Mouse (Mus musculus) layer of hippocampus, adult 8-10 months (tissue): ENCODE data around the gene Khdc3. TPM values are rescaled to one million over a fixed set of nuclear protein-coding genes. Genes with fewer than 3 reads are reported as not detected.
"Not testable (repeated sequence)": the region's sequence is repeated elsewhere in the genome, so short reads cannot be mapped to it uniquely, and the experiment has no call there.

ENCODE experiments used
- DNase-seq, 2 experiments: peaks; one replicate each; pipeline ENCODE4 v3.0.0; 2022; ENCODE audit warnings: low spot score in 2 of 2
- total RNA-seq, 4 experiments: library from RNA; stranded (reverse); gene quantifications; 2 replicates each; pipeline ENCODE4 v1.2.4; 2022

Khdc3 gene
- 1 to 10 TPM; 3.0 to 5.4 (median 4.5) TPM for total RNA-seq

DNA sequence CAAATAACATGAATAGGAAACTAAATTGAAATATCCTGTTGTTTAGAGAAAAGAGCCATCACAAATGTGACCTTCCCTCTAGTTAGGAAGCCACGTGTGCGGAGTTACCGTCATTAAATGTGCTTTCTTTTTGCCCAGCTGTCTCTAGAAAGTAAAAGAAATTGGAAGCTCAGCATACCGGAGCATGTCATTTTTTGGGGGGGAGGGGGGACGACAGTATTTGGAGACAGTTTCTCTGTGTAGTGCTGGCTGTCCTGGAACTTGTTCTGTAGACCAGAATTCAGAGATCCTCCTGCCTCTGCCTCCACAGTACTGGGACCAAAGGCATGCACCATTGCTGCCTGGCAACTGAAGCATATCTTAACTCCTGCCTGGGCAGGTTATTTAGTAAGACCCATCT lies at the start of gene Khdc3:
TSS of gene Khdc3 (plus strand) at position 301 of the 400 bp plus-strand sequence.
- no peak for DNase-seq

DNA sequence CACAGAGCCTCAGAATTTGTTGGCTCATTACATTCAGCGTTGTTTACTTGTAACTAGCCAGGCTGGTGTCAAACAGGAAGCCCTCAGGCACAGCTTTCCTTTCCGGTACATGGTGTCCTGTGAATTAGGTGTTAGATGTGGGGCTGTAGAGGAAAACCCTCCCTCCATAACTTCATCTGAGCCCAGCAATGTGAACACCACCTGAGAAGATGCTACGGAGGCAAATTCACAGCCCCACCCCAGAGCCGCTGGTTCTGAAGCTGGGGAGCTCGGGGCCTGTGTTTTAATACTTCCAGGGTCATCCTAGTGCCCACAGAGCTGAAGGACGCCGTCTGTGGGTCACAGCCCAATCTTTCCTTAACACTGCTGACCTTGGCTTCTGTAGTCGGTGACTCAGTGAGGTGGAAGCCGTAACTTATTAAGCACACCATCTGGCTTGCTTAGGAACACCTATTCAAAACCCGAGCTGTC lies 46.2 kb upstream of the Khdc3 start:
- DNase-seq, result no peak

DNA sequence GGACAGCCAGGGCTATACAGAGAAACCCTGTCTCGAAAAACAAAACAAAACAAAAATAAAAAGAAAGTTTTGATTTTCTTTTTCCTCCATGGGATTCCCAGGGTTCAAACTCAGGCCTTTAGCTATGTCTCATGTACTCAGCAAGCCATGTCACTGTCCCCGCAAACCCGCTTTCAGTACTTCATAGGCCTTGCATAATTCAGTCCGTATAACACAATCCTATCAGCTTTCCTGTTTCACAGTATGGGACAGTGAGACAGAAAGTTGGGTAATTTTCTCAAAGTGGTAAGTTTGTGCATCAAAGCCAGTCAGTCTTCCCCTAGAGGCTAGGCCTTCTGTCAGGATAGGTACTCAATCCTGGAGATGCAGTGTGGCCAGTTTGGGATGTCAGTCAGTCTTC lies 42.4 kb upstream of the Khdc3 start:
- no peak for DNase-seq

DNA sequence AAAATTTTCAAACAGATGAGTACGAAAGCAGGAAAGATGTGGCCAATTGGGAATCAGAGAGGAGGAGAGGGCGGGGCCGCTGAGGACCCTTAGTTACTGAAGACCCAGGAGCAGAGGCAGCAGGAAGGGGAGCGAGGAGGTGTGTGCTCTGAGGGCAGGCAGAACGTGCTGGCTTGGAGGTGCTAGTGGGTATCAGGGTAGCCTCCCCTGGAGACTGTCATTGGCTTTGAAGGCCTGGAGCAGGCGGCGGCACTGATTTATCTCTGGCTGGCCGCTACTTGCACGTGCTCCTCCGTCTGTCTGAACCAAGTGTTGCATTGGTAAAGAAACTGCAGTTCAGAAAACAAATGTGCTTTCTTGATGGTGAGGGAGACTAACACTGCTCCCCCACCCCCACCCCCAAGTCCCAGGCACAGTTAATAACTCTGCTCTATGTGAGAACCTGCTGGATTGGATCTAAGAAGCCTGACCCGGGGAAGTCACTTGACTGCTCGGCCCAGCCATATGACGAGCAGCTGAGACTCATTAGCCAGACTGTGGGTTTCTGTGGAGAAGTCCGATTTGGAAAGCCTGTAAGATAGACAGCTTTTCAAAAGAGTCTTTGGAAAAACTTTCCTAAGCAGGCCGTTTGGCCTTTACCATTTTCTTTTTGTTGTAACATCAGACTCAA lies 37.9 kb upstream of the Khdc3 start:
- no peak for DNase-seq

DNA sequence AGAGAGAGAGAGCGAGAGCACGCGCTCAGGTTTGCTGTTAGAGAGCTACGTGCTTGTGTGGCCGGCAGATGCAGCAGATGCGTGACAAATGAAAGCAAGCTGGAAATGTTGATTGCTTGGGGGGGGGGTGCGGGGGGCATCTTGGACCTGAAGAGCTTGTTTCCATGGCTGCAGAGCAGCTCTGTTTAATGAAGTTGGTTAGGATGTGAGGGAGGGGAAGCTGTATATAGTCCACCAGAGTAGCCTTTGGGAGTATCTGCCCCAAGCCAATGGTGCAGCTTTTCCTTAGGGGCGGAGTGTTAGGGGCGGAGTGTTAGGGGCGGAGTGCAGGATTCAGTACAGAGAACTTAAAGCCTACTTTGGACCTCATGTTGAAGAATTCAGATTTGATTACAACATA lies 34.5 kb upstream of the Khdc3 start:
- no peak for DNase-seq

DNA sequence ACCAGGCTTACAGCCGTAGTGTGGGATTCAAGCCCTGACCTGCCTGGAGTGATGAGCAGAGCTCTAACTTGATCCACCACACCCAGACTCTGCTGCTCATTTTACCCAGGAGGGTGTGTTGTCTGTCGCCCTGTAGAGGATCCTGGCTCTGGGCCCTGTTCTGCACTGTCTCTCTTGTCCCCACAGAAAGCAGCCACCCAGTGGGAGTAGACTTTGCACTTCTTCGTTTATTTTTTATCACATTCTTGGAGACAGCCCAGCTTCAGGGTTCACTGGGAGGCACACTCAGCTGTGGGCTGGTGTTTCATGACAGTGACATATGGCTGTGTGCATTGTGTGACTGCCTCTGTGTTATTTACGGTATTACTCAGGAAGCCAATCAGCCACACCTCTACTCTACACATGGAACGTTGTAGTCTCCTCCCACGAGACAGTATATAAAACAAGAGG lies 33.4 kb upstream of the Khdc3 start:
- peak in 1 of 2 experiments; percentile 34 for DNase-seq

DNA sequence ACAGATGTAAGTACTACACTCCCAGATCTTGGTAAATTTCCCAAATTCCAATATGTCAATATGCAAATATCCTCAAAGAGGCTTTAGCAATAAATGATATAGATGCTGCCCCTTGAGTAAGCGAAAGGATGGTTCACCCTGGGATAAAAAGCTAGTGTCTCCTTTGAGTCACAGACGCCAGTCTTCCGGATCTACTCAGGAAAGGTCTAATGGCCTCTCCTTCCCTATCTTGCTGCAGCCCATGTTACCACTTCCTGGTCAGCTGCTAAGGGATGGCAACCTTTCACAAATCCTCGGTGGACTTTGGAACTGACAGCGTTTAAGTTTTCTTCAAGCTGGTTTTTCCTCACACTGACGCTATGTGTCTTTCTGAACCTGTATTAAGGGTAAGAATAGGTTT lies 32.9 kb upstream of the Khdc3 start:
- DNase-seq, result no peak

DNA sequence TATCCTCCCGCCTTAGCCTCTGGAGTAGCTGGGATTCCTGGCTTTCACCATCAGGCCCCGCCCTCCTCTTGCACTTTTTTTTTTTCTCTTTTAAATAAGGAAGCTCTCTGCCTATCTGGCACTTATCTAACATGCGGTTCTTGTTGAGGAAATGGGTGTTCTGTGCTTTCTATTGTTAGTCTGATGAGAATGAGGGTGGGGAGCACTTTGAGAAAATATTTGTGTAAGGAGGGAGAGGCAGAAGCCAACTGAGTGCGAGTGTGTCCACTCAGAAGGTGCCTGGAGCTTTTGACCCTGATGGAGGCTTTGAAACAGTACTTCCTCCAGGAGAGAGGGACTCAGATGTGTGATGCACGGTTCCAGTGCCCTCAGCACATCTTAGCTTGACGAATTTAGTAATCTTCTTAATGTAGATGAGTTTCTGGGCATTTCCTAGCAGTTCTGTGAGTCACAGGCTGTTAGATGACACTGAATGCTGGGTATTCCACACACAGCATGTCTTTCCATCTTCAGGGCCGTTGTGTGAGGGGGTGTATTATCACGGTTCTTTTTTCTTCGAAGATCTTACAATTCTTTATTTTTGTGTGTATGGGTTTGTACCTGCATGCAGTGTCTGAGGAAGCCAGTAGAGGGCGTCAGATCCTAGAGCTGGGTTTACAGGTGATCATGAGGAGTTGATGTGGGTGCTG lies 30.5 kb upstream of the Khdc3 start:
- DNase-seq, result no peak

DNA sequence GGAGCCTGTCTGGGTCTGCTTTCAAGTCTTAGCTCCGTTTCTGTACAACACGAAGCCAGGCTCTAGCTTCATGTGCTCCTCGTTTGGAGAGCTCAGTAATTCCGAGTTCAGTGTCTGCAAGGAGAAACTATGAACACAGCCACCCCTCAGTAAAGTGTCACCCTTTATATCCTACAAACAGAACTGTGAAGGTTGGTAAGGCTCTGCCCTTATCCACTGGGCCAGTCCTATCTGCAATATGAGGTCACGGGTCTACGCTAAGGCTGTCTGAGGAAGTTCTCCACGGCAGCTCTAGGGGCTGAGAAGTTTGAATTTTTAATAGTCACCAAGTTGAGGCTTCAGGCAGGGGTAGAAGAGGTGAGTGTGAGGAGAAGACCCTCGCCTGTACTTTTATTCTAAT lies 29.2 kb upstream of the Khdc3 start:
- no peak for DNase-seq

DNA sequence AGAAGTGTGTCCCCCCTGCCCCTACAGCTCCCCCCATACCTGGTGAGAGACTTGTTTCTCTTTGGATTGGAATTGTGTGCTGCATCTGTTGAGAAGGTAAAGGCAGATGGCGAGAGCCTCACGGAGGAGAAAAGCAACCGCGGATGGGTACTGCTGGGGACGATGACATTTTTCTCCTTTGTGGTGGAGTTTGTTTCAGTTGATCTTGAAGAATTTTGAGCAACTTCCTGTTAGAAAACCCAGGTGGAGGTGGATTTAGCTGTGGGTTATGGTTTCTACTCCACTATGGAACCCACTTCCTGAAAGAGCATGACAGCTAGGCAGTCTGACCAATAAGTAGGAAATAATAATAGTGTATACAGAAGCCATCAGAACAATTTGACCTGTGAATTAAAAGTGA lies 28.5 kb upstream of the Khdc3 start:
- no peak for DNase-seq

DNA sequence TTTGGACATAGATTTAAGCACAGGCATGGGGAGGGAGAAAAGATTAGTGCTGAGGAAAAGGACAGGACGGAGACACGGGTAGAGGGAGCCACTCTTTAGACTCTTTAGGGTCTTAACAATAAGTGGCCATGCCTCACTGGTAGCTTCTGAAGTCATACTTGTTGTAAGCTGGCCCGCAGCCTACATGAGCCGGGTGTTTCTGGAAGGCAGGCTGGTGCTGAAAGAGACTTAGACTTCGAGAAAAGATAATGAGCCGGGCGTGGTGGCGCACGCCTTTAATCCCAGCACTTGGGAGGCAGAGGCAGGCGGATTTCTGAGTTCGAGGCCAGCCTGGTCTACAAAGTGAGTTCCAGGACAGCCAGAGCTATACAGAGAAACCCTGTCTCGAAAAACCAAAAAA lies 22.3 kb upstream of the Khdc3 start:
- DNase-seq, result not testable (repeated sequence)

DNA sequence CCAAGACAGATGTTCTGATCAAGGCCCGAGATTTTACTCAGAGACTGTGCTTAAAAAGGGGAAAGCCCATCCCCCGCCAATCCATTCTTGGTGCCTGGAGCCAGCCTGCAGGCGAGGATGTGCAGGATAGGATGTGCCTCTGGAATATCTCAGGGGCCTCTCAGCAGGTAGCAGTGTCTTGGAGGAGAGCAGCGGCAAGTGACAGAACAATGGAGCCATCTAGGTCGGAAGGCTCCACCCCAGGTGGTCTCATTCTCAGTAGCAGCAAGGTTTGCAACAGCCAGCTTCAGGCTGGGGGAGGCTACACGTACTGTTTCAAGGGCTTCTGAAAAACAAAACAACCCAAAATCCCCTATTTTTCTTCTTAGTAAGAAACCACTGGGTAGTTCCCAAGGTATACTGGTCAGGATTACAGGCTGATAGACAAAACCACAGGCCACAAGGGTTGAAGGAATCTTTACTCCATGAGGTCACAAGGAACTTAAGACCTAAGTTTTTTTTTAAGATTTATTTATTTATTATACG lies 21.8 kb upstream of the Khdc3 start:
- no peak for DNase-seq

DNA sequence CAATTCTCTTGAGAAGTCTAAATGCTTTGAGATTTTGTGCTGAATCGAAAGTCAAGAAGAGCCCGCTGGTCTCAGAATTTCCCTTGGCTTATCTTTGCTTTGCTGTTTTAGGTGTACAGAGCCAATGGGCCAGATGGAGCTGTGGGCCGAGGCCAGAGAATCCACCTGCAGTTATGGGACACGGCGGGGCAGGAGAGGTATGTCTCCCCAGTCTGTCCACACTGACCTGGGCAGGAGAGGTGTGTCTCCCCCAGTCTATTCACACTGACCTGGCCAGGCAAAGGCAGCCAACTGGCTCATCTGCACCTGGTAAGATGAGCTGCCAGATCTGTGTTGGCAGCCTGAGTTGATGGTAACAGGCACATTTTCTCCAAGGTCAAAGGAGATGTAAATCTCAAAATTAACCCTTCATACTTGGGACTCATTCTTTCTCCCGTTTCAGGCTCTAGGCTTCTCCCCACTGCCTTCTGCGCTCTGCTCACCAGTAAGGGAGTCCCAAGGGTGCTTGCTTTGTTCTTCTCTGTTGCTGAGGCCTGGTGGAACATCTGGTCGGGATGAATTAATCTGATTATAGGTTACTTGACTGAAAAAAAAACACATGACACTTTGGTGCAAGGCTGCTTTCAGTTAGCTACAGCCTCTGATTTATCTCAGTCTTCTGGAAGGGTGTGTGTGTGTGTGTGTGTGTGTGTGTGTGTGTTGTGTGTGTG lies 19.2 kb upstream of the Khdc3 start:
- DNase-seq, result no peak

DNA sequence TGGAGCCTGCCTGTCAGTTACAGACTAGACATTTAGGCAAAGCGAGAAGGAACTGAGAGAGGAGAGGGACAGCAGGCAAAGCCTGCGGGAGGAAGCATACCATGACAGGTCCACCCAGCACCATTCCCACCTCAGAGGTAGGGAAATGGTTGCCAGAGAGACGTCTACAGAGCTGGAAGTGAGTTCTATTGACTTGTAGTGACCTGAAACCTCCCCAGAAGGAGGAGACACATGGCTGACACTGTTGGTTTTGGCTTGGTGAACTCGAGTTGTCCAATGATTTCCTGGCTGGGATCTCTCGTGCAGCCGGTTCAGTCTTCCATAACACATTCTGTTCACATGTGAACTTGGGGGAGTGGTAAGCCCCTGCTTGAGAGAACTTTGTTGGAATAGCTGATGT lies 17.7 kb upstream of the Khdc3 start:
- no peak for DNase-seq

DNA sequence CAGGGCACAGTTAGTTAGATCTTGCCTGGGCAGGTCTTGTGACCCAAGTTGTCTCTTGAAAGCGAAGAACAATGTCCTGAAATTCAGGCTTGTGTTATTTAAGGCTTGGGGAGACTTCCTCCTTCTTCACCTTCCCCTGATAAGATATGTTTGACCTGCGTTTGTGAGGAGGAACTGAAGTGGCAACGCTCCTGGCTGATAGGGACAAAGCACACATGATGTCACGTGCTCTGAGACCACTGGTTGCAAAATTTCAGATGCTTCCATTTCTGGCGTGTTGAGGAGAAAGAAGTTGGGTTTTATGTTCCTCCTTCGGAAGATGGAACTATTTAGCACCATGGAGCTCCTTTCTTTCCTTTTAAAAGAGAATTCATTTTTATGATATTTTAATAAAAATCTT lies 15.8 kb upstream of the Khdc3 start:
- no peak for DNase-seq

DNA sequence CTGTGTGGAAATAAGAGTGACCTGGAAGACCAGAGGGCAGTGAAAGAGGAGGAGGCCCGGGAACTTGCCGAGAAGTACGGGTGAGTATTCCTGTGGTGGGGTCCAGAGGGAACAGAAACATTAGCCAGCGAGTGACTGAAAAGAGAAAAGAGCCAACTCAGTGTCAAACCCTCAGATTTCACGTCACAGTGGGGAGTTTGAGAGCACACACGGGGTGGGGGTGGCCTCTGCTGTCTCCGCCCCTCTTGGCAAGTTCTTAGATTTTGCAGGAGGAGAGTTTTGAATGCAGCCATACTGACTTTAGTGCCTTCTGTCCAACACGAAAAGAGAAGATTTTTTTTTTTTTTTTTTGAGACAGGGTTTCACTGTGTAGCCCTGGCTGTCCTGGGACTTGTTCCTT lies 14.5 kb upstream of the Khdc3 start:
- DNase-seq, result no peak

DNA sequence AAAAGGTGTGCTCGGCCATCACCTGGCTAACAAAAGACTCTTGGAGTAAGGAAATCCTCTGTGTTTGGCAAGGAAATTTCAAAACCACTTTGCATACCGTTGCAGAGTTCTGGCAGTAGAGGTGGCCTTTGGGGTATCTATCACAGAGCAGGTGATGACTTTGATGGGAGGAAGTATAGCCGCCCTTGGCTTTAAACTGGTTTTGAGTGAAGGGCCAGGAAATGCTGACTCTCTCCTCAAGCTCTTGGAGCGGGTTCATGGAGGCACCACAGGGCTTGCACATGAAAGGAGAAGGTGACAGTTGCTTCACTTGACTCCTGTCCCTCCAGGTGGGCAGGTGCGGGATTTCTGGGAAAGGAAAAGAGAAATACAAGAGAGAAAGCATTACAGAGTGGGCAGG lies 14.1 kb upstream of the Khdc3 start:
- DNase-seq, result no peak

DNA sequence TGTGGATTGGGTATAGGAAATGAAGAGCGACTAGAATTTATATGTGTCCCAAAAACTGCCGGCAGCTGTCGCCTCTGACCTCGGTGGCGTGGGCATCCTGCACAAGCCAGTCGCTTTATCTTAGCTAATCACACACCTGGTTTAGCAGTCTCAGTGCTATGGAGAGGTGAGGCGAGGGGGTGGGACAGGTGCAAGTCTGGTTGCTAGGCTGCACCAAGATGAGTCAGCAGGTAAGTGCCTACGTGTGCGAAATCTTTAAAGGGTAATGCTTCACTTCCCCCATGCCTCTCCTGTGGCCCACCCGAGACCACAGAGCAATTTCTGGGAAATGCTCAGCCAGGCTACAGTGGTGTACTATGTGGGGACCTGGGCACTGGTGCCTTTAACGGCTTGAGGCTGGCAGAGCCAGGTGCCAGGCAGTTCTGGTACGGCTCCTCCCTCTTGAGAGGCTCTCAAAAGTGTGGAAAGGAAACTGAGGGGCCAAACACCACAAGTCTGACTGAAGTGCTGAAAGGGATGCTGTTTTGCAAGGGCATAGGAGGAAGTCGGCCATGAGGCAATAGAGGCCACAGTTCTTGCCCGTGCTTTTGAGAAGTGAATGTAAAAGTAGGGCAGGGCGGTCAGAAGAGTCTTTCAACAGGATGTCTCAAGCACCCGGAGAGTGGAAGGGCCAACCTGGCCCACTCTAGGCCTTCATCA lies 12.3 kb upstream of the Khdc3 start:
- no peak for DNase-seq

DNA sequence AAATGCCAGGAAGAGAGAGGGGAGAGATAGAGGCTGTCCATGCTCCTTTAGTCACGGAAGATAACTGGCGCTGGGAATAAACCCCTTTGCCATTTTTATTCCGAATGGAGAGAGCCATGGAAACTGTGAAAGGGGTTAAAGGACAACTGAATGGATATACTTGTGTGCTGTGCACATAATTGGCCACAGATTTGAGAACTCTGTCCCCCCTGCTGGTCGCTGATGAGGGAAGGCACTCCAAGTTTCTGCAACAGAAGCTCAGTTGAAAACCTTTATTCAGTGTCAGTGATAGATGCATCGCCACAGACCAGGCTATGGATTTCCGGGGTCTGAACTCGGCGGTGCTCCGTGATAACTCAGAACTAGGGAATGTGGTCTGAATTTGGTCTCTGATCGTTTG lies 11.5 kb upstream of the Khdc3 start:
- DNase-seq, result no peak

DNA sequence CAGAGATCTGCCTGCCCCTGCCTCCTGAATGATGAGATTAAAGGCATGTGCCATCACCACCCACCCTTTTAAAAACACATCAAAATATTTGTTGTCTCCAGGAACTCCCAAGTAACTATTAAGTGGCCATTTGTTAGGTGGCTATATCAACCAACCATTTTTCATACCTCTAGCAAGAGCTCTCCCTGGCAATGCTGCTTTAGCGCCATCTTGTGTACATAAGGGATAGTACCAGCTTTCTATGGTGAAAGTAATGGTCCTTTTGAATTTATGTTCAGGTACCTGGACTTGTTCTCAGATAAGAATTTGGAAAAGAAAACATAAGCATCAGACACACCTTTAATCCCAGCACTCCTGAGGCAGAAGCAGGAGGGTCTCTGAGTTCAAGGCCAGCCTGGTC lies 9.9 kb upstream of the Khdc3 start:
- no peak for DNase-seq

DNA sequence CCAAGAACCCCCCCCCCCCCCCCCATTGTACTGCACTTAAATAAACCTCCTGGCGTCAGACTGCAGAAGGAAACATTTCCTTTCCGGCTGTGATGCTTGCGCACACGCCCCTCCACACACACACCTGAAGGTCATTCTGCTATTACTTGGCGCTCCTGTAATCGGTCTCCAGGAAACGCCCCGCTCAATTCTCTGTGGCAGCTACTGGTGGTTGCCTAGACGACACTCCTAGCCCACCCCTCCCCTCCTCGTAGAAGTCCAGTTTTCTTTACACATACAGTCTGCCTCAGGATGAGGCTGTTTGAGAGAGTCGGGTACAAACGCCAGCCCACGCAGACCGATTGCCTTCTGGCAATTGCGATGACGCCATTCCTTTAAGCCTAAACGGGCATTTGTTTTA lies 7.1 kb upstream of the Khdc3 start:
- DNase-seq, result peak in 1 of 2 experiments; percentile 38

DNA sequence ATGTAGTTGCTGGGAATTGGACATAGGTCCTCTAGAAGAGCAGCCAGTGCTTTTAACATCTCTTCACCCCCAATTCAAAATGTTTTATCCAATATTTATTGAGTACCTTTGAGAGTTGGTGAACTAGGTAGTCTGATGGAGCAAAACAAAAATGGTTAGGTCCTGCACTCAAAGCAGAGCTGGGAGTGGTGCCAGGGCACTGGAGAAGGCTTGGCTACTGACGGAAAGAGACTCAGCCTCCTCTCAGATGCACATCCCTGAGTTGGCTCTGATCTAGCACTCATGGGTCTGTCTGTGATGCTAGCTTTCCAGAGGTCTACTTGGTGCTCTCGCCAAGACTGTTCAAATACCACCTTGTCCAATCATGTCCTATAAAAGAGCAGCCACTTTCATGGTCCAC lies 3.7 kb upstream of the Khdc3 start:
- DNase-seq, result no peak
